Mouse (Mus musculus): ENCODE results near the gene Sult1b1. TPM values are rescaled to one million over a fixed set of nuclear protein-coding genes. Genes with fewer than 3 reads are reported as not detected.

Gene Sult1b1
- total and polyA plus RNA-seq, 3 experiments: 0.16 TPM; not detected in 2

DNA sequence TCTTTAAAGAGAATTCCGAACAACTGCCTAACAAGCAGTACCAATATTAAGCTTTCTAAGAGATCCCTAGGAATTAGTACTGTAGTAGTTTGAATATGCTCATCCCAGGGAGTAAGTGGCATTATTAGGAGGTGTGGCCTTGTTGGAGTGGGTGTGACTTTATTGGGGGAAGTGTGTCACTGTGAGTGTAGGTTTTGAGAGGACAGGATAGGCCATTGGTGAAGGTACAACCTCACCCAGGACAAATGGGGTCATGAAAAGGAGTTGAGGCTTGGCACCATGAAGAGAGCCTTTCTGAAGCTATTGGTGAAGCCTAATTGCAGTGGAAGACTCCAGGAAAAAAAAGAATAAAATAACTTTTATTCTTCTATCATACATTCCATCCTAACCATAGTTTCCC is 29.3 kb upstream of the Sult1b1 start:
- no peak for DNase-seq
- Histone ChIP-seq H3K9ac (ENCODE audit: low read depth, low read length) (no peak overlapping the region), H3K27ac (no peak overlapping the region), H3K4me3 (no peak overlapping the region), H3K27me3 (ENCODE audit: control insufficient read depth, insufficient read depth, low read length) (no peaks in the 10 kb centered on the region), H3K4me1 (ENCODE audit: control insufficient read depth, insufficient read depth, low read length) (no peaks in the 10 kb centered on the region), H3K36me3 (ENCODE audit: control insufficient read depth, insufficient read depth, low read length) (no peaks in the 10 kb centered on the region), H3K79me2 (replicated peaks; ENCODE audit: control insufficient read depth, insufficient read depth, low read length) (no peaks in the 10 kb centered on the region)
- TF ChIP-seq CTCF (IDR thresholded peaks at IDR 0.05): no peak
- TF ChIP-seq POLR2A (IDR thresholded peaks at IDR 0.05; ENCODE audit: insufficient read depth, low read depth, low read length): no peak
- TF ChIP-seq EP300 (IDR thresholded peaks at IDR 0.05; ENCODE audit: insufficient read depth, low read depth, low read length): no peak
- intact Hi-C loops (cut with DNase I): no loop called here
- 63% methylated on average over 1 of the region's 1 CpGs for WGBS

- no peak overlapping the region for H3K4me3 ChIP-seq
- no peaks in the 10 kb centered on the region for H3K79me2 ChIP-seq (replicated peaks; ENCODE audit: control insufficient read depth, insufficient read depth, low read length)
- no peak for TF ChIP-seq POLR2A (IDR thresholded peaks at IDR 0.05; ENCODE audit: insufficient read depth, low read depth, low read length)
- TF ChIP-seq CTCF (IDR thresholded peaks at IDR 0.05): no peak
- no peak for TF ChIP-seq EP300 (IDR thresholded peaks at IDR 0.05; ENCODE audit: insufficient read depth, low read depth, low read length)
- no peaks in the 10 kb centered on the region for H3K36me3 ChIP-seq (ENCODE audit: control insufficient read depth, insufficient read depth, low read length)
- H3K27me3 ChIP-seq (ENCODE audit: control insufficient read depth, insufficient read depth, low read length): no peaks in the 10 kb centered on the region
- intact Hi-C loops (cut with DNase I): no loop called here
- H3K9ac ChIP-seq (ENCODE audit: low read depth, low read length): no peak overlapping the region
- H3K4me1 ChIP-seq (ENCODE audit: control insufficient read depth, insufficient read depth, low read length): no peaks in the 10 kb centered on the region
- H3K27ac ChIP-seq: no peak overlapping the region
- no peak for DNase-seq
Measured at GRCm38 (mm10) chr5:87562966-87563365, 25.0 kb upstream of the Sult1b1 start.

DNA sequence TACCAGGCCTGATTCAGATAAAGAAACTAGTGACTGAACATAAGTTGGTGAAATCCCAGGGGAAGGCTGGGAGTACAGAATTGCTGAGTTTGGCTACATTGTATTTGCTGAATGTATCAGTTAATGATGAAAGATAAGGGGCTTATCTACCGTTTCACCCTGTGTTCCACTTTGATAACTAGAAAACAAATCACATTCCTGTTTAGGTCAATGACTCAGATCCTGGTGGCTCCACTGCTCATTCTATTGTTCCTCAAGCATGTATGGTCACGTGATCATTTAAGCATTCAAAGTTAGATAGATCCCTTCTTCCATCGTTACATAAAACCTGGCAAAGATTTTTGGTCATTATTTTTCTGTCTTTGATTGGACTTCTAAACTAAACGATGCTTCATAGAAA is 24.5 kb upstream of the Sult1b1 start:
- TF ChIP-seq CTCF (IDR thresholded peaks at IDR 0.05) (no peak), POLR2A (IDR thresholded peaks at IDR 0.05; ENCODE audit: insufficient read depth, low read depth, low read length) (no peak), EP300 (IDR thresholded peaks at IDR 0.05; ENCODE audit: insufficient read depth, low read depth, low read length) (no peak)
- H3K4me3 ChIP-seq: no peak overlapping the region
- no peak for DNase-seq
- H3K79me2 ChIP-seq (replicated peaks; ENCODE audit: control insufficient read depth, insufficient read depth, low read length): no peaks in the 10 kb centered on the region
- no peaks in the 10 kb centered on the region for H3K36me3 ChIP-seq (ENCODE audit: control insufficient read depth, insufficient read depth, low read length)
- no peak overlapping the region for H3K9ac ChIP-seq (ENCODE audit: low read depth, low read length)
- no peaks in the 10 kb centered on the region for H3K27me3 ChIP-seq (ENCODE audit: control insufficient read depth, insufficient read depth, low read length)
- H3K4me1 ChIP-seq (ENCODE audit: control insufficient read depth, insufficient read depth, low read length): no peaks in the 10 kb centered on the region
- WGBS: 39% methylated on average over 4 of the region's 4 CpGs
- intact Hi-C loops (cut with DNase I): no loop called here
- no peak overlapping the region for H3K27ac ChIP-seq

- whole genome bisulfite sequencing: 64% methylated on average over 5 of the region's 5 CpGs
Measured at GRCm38 (mm10) chr5:87560145-87560544, 22.1 kb upstream of the Sult1b1 start.

GRCm38 (mm10) chr5:87550935-87551334 is 12.9 kb upstream of the Sult1b1 start:
- H3K27ac ChIP-seq: no peak overlapping the region
- WGBS: 14% methylated on average over 1 of the region's 1 CpGs
- H3K4me1 ChIP-seq (ENCODE audit: control insufficient read depth, insufficient read depth, low read length): no peaks in the 10 kb centered on the region
- DNase-seq: no peak
- intact Hi-C loops (cut with DNase I): no loop called here
- H3K36me3 ChIP-seq (ENCODE audit: control insufficient read depth, insufficient read depth, low read length): no peaks in the 10 kb centered on the region
- no peaks in the 10 kb centered on the region for H3K27me3 ChIP-seq (ENCODE audit: control insufficient read depth, insufficient read depth, low read length)
- no peaks in the 10 kb centered on the region for H3K79me2 ChIP-seq (replicated peaks; ENCODE audit: control insufficient read depth, insufficient read depth, low read length)
- no peak for TF ChIP-seq POLR2A (IDR thresholded peaks at IDR 0.05; ENCODE audit: insufficient read depth, low read depth, low read length)
- TF ChIP-seq CTCF (IDR thresholded peaks at IDR 0.05): 0 out of 2 replicates have a peak, but pooled peaks have one; percentile 5
- no peak overlapping the region for H3K9ac ChIP-seq (ENCODE audit: low read depth, low read length)
- H3K4me3 ChIP-seq: no peak overlapping the region

More at GRCm38 (mm10) chr5:87560145-87560544, 22.1 kb upstream of the Sult1b1 start:
- no peak for DNase-seq
- Histone ChIP-seq H3K4me1 (ENCODE audit: control insufficient read depth, insufficient read depth, low read length) (no peaks in the 10 kb centered on the region), H3K27me3 (ENCODE audit: control insufficient read depth, insufficient read depth, low read length) (no peaks in the 10 kb centered on the region), H3K36me3 (ENCODE audit: control insufficient read depth, insufficient read depth, low read length) (no peaks in the 10 kb centered on the region), H3K9ac (ENCODE audit: low read depth, low read length) (no peak overlapping the region), H3K79me2 (replicated peaks; ENCODE audit: control insufficient read depth, insufficient read depth, low read length) (no peaks in the 10 kb centered on the region), H3K27ac (no peak overlapping the region), H3K4me3 (no peak overlapping the region)
- TF ChIP-seq EP300 (IDR thresholded peaks at IDR 0.05; ENCODE audit: insufficient read depth, low read depth, low read length) (no peak), CTCF (IDR thresholded peaks at IDR 0.05) (no peak), POLR2A (IDR thresholded peaks at IDR 0.05; ENCODE audit: insufficient read depth, low read depth, low read length) (no peak)
- intact Hi-C loops (cut with DNase I): no loop called here

DNA sequence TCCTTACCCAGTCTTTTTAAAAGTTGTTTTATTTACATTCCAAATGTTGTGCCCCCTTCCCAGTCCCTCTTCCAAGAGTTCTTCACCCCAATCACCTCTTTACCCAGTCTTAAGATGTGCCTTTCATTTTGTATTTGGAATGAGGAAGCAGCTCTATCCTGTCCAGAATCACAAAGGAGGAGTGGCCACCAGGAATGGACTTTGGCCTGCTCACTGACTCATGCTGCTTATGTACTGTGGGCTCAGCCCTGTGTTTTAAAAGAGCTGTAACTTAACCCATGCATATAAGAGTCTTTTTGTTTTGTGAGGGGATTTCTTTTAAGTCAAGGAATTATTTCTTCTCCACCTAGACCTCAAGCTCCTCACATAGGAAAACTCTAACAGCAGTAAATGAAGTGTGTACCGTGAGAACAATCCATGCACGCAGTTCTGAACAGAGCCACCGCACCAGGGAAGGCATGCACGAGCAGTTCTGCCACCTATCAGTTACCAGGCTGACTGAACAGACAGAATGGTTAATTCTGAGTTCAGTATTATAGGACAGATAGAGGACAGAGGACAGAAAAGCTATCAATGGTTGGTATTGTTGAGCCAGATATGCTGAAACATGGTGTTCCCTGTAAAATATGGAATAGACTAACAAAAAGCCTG is 1.9 kb downstream of the Sult1b1 start:
- no peak overlapping the region for H3K4me3 ChIP-seq
- intact Hi-C loops (cut with DNase I): no loop called here
- H3K27me3 ChIP-seq (ENCODE audit: control insufficient read depth, insufficient read depth, low read length): no peaks in the 10 kb centered on the region
- TF ChIP-seq CTCF (IDR thresholded peaks at IDR 0.05) (no peak), EP300 (IDR thresholded peaks at IDR 0.05; ENCODE audit: insufficient read depth, low read depth, low read length) (no peak), POLR2A (IDR thresholded peaks at IDR 0.05; ENCODE audit: insufficient read depth, low read depth, low read length) (no peak)
- no peak overlapping the region for H3K9ac ChIP-seq (ENCODE audit: low read depth, low read length)
- H3K79me2 ChIP-seq (replicated peaks; ENCODE audit: control insufficient read depth, insufficient read depth, low read length): no peaks in the 10 kb centered on the region
- H3K27ac ChIP-seq: no peak overlapping the region
- no peak for DNase-seq
- WGBS: 76% methylated on average over 4 of the region's 4 CpGs
- no peaks in the 10 kb centered on the region for H3K4me1 ChIP-seq (ENCODE audit: control insufficient read depth, insufficient read depth, low read length)
- H3K36me3 ChIP-seq (ENCODE audit: control insufficient read depth, insufficient read depth, low read length): no peaks in the 10 kb centered on the region
